Mouse (Mus musculus): ENCODE results near the gene Ss18l1.

Ss18l1 gene

DNA sequence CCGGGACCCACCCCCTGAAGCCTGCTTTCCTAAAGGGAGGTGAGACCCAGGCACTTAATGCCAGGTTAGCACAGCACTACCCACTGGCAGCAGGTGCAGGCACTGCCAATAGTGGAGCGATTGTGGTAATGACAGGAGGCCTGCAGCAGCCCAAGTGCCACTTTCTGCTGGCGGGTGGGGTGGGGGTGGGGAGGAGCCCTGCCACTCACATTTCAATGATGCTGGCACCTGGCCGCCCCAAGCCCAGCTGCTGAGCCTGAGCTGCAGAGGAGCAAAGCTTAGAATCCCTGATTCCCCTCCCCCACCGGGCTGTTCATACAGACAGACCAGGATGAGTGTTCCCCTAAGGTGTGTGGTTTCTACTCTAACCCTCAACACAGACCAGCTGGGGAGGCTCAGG lies 53.4 kb downstream of the Ss18l1 start:
- no peak for TF ChIP-seq GATA4 (IDR thresholded peaks at IDR 0.05; ENCODE audit: insufficient replicate concordance, low read length)

DNA sequence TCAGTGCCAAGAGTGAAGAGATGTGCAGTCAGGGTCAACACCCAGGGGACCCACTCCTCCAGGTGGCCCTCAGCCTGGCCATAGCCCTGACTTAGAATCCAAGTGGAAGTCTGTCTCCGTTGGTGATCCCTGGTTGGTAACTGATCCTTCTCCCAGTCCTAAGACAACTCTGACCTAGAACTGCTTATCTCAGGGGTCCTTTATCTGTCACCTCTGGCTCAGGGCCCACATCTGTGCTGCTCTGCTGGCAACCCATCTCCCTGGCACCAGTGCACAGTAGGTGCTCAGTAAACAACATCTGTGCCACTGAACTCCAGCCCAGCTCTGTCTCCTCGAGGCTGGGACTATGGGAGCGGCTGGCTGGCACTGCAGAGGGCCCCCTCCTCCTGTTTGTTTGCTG lies 55.3 kb downstream of the Ss18l1 start:
- TF ChIP-seq GATA4 (IDR thresholded peaks at IDR 0.05; ENCODE audit: insufficient replicate concordance, low read length), result no peak

DNA sequence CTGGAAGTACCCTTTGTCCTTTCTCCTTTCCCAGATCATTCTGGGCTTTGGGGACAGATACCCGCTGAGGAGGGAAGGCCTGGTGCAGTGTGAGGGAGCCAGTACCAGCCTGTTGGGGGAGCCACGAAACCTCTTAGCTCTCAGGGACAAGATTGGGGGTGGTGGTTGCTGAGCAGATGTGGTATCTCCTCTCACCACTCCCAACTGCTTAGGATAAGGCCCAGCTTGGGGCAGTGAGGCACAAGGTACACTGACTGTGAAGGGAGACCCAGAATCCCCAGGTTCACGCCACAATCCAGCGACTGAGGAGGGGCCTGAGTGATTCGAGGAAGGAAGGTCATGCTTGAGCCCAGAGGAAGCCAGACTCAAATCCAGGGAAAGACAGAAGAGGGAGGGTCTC lies 55.9 kb downstream of the Ss18l1 start:
- no peak for TF ChIP-seq GATA4 (IDR thresholded peaks at IDR 0.05; ENCODE audit: insufficient replicate concordance, low read length)

DNA sequence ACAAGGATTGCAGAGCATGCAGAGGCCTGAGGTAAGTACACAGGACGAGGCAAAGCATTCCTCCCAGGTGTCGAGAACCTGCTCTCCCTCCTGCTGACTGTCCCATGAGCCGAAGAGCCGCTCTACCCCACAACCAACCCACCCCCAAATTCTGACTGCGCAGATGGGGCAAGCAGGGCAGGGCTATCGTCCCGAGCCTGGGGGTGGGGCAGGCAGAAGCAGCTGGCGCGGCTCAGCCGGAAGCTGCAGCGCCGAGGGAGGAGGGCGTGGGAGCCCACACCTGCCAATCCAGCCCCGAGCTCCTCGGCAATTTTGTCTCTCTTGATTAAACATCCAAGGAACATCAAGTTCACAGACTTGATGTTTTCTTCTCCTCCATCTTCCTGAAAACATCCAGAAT lies 57.2 kb downstream of the Ss18l1 start:
- TF ChIP-seq GATA4 (IDR thresholded peaks at IDR 0.05; ENCODE audit: insufficient replicate concordance, low read length), result no peak

DNA sequence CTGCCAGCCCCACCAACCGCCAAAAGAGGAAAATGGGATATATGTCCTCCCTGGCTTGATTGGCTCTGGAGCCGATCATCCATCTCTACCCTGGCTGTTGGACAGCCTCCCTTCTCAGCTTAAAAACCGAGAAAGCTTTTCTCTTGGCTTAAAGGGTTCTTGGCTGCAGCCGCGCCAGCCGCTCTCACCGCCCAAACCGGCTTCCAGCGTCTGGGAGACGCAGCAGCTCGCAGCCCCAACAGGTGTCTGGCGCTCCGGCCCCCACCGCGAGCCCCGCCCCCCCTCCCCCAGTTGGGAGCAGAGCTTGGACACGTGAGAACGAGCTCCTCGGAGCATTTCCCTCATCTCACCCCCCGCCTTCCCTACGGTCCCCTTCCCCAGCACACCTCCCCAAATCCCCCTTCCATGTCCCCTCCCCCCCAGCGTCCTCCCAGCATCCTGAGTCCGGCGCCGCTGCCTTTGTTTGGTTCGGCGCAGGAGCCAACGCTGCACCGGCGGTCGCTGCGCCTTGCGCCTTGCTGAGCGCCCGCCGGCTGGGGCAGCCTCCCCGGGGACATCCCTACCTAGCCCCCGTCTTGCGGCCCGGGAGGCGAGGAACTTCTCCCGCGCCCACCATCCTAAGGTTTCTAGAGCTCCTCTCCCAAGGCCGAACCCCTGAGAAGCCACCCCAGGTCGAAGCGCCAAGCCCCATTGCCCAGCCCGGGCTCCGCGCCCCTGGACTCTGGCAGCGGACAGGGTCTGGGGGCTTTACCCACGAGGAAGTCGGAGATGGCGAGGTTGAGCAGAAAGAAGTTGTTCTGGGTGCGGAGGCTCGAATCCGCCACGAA lies 61.1 kb downstream of the Ss18l1 start:
- TF ChIP-seq GATA4 (IDR thresholded peaks at IDR 0.05; ENCODE audit: insufficient replicate concordance, low read length), result no peak

DNA sequence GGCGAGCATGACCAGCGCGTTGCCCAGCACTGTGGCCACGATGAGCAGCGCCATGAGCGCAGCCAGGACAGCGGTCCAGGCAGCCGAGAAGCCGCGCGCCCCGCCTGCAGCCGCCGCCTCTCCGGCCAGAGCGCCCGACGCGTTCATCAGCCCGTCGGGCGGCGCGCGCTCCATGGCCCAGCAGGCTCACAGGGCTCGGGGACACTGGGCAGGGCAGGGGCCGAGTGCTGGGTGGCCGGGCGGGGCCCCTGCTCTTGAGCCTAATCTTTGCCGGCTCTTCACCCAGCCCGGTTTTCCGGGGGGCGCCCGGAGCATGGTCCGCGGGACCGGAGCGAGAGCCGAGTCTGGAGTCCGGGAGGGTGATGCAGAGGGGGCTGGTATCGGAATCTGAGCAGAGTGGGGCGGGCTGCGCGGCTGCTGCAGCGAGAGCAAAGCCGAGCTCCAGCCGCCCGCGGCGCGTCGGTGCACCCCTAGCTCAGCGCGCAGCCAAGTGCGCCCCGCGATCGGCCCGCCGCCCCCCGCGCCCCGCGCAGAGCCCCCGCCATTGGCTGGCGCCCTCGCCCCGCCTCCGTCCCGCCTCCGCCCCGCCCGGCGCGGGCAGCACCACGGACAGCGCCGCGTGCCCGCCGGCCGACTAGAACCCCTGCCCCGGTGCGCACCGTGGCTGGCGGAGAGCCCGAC lies 61.8 kb downstream of the Ss18l1 start, which contains the start of gene Hrh3:
Gene Hrh3 (minus strand): TSS at position 511 of the 681 bp plus-strand sequence.
- TF ChIP-seq GATA4 (IDR thresholded peaks at IDR 0.05; ENCODE audit: insufficient replicate concordance, low read length), result no peak

DNA sequence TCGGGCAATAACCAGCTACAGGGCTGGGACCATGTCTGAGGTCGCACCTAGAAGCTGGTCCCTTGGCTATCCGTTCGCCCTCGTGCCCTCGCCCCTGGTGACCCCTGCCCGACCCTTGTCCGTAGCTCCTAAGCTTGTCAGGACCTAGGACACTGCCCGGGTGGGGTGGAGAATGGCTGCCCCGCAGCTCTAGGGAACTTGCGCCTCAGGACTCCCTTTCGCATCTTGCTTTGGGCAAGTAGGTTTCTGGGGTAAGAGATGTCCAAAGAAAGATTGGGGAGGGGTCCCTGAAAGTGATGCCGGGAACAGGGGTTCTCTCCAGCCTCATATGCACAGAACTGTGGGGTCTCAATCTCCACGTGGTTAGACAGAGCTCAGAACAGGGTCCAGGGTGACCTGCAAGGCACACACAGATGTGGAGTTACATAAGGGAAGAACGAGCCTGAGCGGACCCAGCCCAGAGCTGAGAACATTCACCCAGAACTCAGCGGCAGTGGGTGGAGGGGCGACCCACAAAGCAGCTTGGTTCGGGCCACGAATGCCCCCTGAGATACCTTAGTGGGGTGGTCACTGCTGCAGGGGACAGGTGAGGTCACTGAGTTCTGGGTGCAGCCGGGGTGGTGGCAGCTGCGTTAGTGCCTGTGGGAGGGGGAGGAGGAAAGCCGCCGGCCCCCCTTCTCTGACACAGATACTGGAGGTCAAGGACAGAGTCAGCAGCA lies 62.5 kb downstream of the Ss18l1 start:
- no peak for TF ChIP-seq GATA4 (IDR thresholded peaks at IDR 0.05; ENCODE audit: insufficient replicate concordance, low read length)

DNA sequence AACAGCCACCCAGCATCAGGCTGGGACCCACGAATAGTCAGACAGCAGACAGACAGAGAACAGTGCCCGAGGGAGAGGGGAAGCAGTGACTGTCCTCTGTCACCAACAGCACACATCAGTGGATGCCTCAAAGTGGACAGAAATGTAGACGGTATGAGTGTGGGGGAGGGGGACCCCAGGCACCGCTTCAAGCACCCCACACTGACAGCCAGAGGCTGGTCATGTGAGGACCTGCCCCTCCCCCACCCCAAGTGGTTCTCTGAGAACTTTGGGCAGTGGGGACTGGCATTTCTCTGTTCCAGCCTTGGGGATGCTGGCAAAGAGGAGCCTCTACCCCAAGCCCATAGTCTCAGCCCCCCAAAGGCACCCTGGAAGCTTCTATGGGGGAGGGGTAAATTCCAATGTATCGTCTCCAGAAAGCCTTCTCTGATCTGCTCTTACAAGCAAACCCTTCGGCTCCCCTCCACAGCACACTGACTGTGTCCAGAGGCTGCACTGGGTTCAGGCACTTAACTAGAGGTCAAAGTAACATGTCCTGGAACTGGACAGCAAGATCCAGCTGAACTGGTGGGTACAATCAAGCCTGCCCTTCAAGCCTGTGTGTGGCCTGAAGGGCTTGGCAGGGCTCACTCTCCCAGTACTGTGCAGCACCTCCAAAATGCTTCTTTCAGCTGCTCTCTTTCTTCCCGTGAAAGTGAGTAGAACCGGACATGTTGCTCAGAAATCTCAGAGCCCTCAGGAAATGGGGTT lies 63.3 kb downstream of the Ss18l1 start:
- no peak for TF ChIP-seq GATA4 (IDR thresholded peaks at IDR 0.05; ENCODE audit: insufficient replicate concordance, low read length)

DNA sequence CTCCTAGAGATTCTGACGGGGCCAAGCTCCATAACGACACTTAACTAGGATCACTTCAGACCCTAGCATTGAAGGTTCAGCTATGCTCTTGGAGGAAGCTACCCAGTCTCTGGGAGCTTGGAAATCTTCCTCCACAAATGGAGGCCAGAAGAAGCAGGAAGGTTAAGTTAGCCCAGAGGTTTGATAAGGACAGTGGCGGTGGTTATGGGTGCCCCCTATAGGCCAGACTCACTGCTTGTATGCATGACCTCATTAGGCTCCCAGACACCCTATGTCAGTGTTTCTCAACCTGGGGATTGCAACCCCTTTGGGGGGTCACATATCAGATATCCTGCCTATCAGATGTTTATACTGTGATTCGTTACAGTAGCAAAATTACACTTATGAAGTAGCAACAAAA lies 64.8 kb downstream of the Ss18l1 start:
- TF ChIP-seq GATA4 (IDR thresholded peaks at IDR 0.05; ENCODE audit: insufficient replicate concordance, low read length), result no peak

DNA sequence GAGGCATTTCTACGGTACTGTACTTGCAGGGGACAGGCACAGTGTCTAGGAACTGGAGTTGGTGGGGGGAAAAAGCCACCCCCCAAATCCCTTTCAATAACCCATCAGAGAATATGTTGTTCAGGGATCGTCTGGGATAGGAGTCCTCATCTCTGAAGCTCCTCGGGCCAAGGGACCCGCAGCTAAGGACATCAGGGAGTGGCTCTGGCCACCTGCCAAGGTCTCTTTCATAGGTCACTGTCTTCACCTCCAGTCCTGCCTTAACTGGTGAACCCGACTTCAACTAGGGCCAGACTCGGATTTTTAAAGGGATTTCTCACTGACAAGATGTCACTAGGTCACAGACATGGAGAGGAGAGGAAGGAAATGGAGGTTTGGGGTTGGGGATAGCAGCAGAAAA lies 66.0 kb downstream of the Ss18l1 start:
- TF ChIP-seq GATA4 (IDR thresholded peaks at IDR 0.05; ENCODE audit: insufficient replicate concordance, low read length), result no peak

DNA sequence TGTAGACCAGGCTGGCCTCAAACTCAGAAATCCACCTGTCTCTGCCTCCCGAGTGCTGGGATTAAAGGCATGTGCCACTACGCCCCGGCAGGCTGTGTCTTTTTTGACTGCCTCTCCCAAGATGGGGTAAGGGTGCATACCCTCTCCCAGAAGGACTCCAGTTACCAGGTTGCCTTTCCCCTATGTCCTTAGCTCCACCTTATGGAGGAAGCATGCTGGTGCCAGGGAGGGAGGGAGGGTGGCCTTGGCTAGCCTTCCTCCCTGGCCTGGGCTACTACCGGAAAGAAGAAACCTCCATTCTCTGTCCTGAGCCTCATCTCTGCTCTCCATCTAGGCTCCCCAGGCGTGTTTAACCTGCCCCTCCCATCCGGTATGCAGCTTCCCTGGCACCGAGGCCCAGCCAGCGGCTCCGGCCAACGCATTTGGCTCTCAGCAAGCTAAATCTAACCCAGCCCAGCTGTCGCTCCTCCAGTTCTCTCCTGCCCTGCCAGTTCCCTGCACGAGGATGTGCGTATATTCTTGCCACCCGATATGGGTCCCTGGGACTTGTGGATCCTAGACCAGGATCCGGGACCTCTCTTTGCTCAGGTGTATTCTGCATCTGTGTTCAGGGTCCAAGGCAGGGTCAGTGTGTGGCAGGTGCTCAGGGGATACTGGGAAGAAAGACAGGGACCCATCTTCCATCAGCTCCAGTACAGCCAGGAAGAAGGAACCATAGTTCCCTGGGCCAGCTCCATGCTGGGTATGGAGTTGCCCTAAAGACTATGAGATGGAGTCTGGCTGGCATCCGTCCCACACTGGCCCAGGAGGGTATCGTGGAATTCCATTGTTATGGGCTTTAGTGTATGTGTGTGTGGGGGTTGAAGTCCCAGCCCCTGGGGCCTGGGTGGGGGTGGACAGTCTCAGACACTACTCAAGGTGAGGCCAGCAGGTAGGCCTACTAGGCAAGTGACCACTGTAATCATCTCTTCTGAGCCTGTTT lies 71.9 kb downstream of the Ss18l1 start:
- TF ChIP-seq GATA4 (IDR thresholded peaks at IDR 0.05; ENCODE audit: insufficient replicate concordance, low read length), result no peak

DNA sequence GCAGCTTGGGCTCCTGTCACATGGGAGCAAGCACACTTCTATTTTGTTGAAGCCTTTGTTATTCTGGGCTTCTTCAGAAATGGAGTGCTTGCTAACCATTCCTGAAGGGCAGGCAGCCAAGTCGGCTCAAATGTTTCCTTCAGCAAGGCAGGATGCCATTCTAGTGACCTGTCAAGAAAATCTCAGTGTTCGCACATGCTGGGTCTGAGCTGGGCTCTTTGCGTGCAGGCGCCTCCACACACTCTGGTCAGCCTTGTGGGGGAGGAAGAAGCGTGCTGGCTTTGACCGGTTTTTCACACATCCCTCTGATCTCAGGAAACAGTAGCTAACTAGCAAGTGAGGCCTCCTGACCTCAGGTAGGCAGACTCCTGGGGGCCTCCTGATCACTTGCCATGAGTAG lies 73.0 kb downstream of the Ss18l1 start:
- no peak for TF ChIP-seq GATA4 (IDR thresholded peaks at IDR 0.05; ENCODE audit: insufficient replicate concordance, low read length)

DNA sequence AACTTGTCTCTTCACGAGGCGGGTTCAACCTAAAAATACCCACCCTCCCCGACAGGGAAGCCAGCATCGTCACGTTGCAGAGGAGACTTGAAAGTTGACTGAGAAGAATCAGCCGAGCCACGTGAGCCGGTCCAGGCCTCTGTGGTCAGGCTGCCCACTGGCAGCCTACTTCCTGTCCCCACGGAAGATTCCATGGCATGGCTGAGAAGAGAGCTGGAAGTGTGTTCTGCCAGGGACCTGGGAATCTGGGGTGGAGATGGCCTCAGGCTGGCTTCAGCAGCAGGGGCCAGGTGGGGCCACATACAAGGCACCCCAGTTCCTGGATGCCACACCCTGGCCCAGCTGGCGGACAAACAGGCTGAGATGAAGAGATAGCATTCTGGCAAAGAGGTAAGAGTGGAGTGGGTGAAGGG lies 73.8 kb downstream of the Ss18l1 start:
- TF ChIP-seq GATA4 (IDR thresholded peaks at IDR 0.05; ENCODE audit: insufficient replicate concordance, low read length), result no peak
